Mouse (Mus musculus) heart, postnatal 0 days (tissue): ENCODE results near the gene Nfib. TPM values are rescaled to one million over a fixed set of nuclear protein-coding genes. Genes with fewer than 3 reads are reported as not detected.

Source experiments
- ATAC-seq: fragments of 200-750 bp; cut with Nextera tagmentation; 2 replicates; pipeline ENCODE4 v1.8.0; 2017; ENCODE audit warnings: low read depth, moderate number of reproducible peaks, moderate library complexity; ENCODE audit not compliant: insufficient read depth
- DNase-seq: peaks from one replicate; pipeline ENCODE4 v3.0.0-alpha.2; 2016; ENCODE audit warnings: low spot score
- H3K27ac ChIP-seq: fragments of 300-500 bp; sonication (generic); 2 replicates; pipeline ENCODE4 v1.5.1; 2014; ENCODE audit warnings: low read depth, mild to moderate bottlenecking
- H3K27me3 ChIP-seq: fragments of 300-500 bp; sonication (generic); 2 replicates; pipeline ENCODE4 v1.6.1; 2014; ENCODE audit warnings: low read length, mixed read lengths; ENCODE audit not compliant: control insufficient read depth, insufficient read depth
- H3K36me3 ChIP-seq: fragments of 300-500 bp; sonication (generic); replicated peaks from 2 replicates; pipeline ENCODE4 v1.6.1; 2014; ENCODE audit warnings: low read length, mixed read lengths; ENCODE audit not compliant: control insufficient read depth, insufficient read depth
- H3K4me1 ChIP-seq: fragments of 300-500 bp; sonication (generic); 2 replicates; pipeline ENCODE4 v1.6.1; 2014; ENCODE audit warnings: antibody characterized with exemption; ENCODE audit not compliant: control insufficient read depth, insufficient read depth
- H3K4me2 ChIP-seq: fragments of 300-500 bp; sonication (generic); 2 replicates; pipeline ENCODE4 v1.6.1; 2014; ENCODE audit warnings: low read depth, mild to moderate bottlenecking, low read length, moderate library complexity
- H3K4me3 ChIP-seq: fragments of 300-500 bp; sonication (generic); 2 replicates; pipeline ENCODE4 v1.5.1; 2014; ENCODE audit warnings: low read depth, low read length
- H3K9ac ChIP-seq: fragments of 300-500 bp; sonication (generic); replicated peaks from 2 replicates; pipeline ENCODE4 v1.6.1; 2014; ENCODE audit warnings: low read depth, low read length, mixed read lengths
- H3K9me3 ChIP-seq: fragments of 300-500 bp; sonication (generic); replicated peaks from 2 replicates; pipeline ENCODE4 v1.6.1; 2016; ENCODE audit warnings: low read length; ENCODE audit not compliant: control insufficient read depth
- CTCF ChIP-seq: IDR thresholded peaks from 2 replicates; pipeline ENCODE4 v1.5.1; 2016; ENCODE audit warnings: antibody characterized with exemption, control low read depth, low read depth
- EP300 ChIP-seq: IDR thresholded peaks from 2 replicates; pipeline ENCODE4 v1.6.1; 2016; ENCODE audit warnings: antibody characterized with exemption, low read depth
- WGBS: fragments of 180-500 bp; shearing (Covaris S2); extraction: QIAGEN DNeasy Blood & Tissue Kit; methylation state at CpG from one replicate; pipeline ENCODE4 v1.1.7; 2014; 5-methylcytosine and 5-hydroxymethylcytosine counted together
- polyA plus RNA-seq: library from polyadenylated mRNA; unstranded; fragments of >200 nt; fragmentation: Nextera tagmentation; extraction: Ambion mirVana; gene quantifications from 2 replicates; pipeline ENCODE4 v1.2.1, GENCODE M21; 2015
- total RNA-seq: library from RNA; depleted of rRNA; stranded (reverse); fragments of >200 nt; gene quantifications from 2 replicates; pipeline ENCODE4 v1.2.3, GENCODE M21; 2014; ENCODE audit warnings: low replicate concordance

Gene Nfib
- total and polyA plus RNA-seq, 2 experiments from 2014 or later: 44.0 to 82.0 TPM

- H3K36me3 ChIP-seq: peaks cover 24% of the 10 kb centered on the region
- WGBS: 53% methylated on average over 1 of the region's 1 CpGs
- no peak for DNase-seq
Observed at GRCm38 (mm10) chr4:82298606-82299005, 406.9 kb downstream of the Nfib start.

GRCm38 (mm10) chr4:82297562-82297961, 408.0 kb downstream of the Nfib start:
- no peaks in the 10 kb centered on the region for H3K4me1 ChIP-seq
- H3K4me3 ChIP-seq: no peak overlapping the region
- H3K9me3 ChIP-seq: no peaks in the 10 kb centered on the region
- no peak overlapping the region for H3K9ac ChIP-seq
- H3K4me2 ChIP-seq: no peak overlapping the region
- H3K36me3 ChIP-seq: peaks cover 34% of the 10 kb centered on the region
- DNase-seq (no peak), ATAC-seq (no peak)
- no peak overlapping the region for H3K27ac ChIP-seq
- H3K27me3 ChIP-seq: no peaks in the 10 kb centered on the region
- TF ChIP-seq EP300 (no peak), CTCF (no peak)
- WGBS: 91% methylated on average over 2 of the region's 2 CpGs

More at GRCm38 (mm10) chr4:82298606-82299005, 406.9 kb downstream of the Nfib start:
- TF ChIP-seq CTCF (no peak), EP300 (no peak)
- H3K27ac ChIP-seq: no peak overlapping the region
- H3K4me2 ChIP-seq: no peak overlapping the region
- H3K4me3 ChIP-seq: no peak overlapping the region
- no peaks in the 10 kb centered on the region for H3K27me3 ChIP-seq
- H3K4me1 ChIP-seq: no peaks in the 10 kb centered on the region
- H3K9me3 ChIP-seq: no peaks in the 10 kb centered on the region
- H3K9ac ChIP-seq: no peak overlapping the region
- no peak for ATAC-seq

- Histone ChIP-seq H3K27ac (no peak overlapping the region), H3K4me1 (no peaks in the 10 kb centered on the region), H3K9ac (no peak overlapping the region), H3K4me3 (no peak overlapping the region), H3K9me3 (no peaks in the 10 kb centered on the region), H3K27me3 (no peaks in the 10 kb centered on the region), H3K36me3 (peaks cover 36% of the 10 kb centered on the region), H3K4me2 (no peak overlapping the region)
- TF ChIP-seq CTCF: no peak
- no peak for TF ChIP-seq EP300
- no peak for ATAC-seq
- no peak for DNase-seq
- WGBS: 94% methylated on average over 1 of the region's 1 CpGs
Observed at GRCm38 (mm10) chr4:82294066-82294465, 411.5 kb downstream of the Nfib start.

GRCm38 (mm10) chr4:82291174-82291847, 414.2 kb downstream of the Nfib start:
- Histone ChIP-seq H3K27me3 (no peaks in the 10 kb centered on the region), H3K9ac (no peak overlapping the region), H3K36me3 (peaks cover 30% of the 10 kb centered on the region), H3K9me3 (no peaks in the 10 kb centered on the region), H3K4me1 (no peaks in the 10 kb centered on the region), H3K4me3 (no peak overlapping the region), H3K27ac (no peak overlapping the region), H3K4me2 (no peak overlapping the region)
- ATAC-seq: no peak
- TF ChIP-seq EP300: no peak
- TF ChIP-seq CTCF: no peak
- WGBS: 90% methylated on average over 4 of the region's 4 CpGs
- no peak for DNase-seq

- DNase-seq (no peak), ATAC-seq (no peak)
- Histone ChIP-seq H3K9ac (no peak overlapping the region), H3K27me3 (no peaks in the 10 kb centered on the region), H3K9me3 (no peaks in the 10 kb centered on the region), H3K27ac (no peak overlapping the region), H3K4me1 (no peaks in the 10 kb centered on the region), H3K4me2 (no peak overlapping the region), H3K36me3 (peaks cover 27% of the 10 kb centered on the region), H3K4me3 (no peak overlapping the region)
- 84% methylated on average over 9 of the region's 9 CpGs for WGBS
- TF ChIP-seq EP300 (no peak), CTCF (no peak)
Observed at GRCm38 (mm10) chr4:82290623-82291022, 414.9 kb downstream of the Nfib start.

- Histone ChIP-seq H3K4me2 (no peak overlapping the region), H3K36me3 (peaks cover 27% of the 10 kb centered on the region), H3K9ac (no peak overlapping the region), H3K27ac (no peak overlapping the region), H3K27me3 (no peaks in the 10 kb centered on the region), H3K4me3 (no peak overlapping the region), H3K4me1 (no peaks in the 10 kb centered on the region), H3K9me3 (no peaks in the 10 kb centered on the region)
- no peak for DNase-seq
- no peak for ATAC-seq
- no peak for TF ChIP-seq CTCF
- TF ChIP-seq EP300: no peak
- WGBS: 74% methylated on average over 7 of the region's 7 CpGs
Observed at GRCm38 (mm10) chr4:82289596-82289995, 416.0 kb downstream of the Nfib start.
